Mouse (Mus musculus): ENCODE data around the gene Ppp1r12a. TPM values are rescaled to one million over a fixed set of nuclear protein-coding genes. Genes with fewer than 3 reads are reported as not detected.

The Ppp1r12a gene
- total RNA-seq, 1 experiment: 106 TPM

DNA sequence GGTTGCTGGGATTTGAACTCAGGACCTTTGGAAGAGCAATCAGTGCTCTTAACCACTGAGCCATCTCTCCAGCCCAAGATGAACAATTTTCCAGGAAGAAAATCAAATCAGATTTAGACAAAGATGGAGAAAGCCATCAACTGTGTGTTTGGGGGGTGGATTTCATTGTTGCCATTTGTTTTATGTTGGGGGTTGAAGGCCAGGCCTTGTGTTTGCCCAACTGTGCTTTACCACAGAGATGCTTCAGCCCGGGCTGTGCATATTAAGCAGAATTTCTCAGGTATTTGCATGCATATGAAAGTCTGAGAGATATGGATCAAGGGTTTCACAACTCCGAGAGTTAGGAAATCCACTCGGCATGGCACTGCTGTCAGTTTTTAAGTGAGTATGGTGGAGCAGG lies 149.4 kb downstream of the Ppp1r12a start:
- H3K27ac ChIP-seq (ENCODE audit: insufficient read depth, low read depth, low read length, poor library complexity, severe bottlenecking): no peak overlapping the region
- TF ChIP-seq ZC3H11A (IDR thresholded peaks at IDR 0.05; ENCODE audit: borderline replicate concordance, low read depth, low read length) (no peak), ZNF384 (IDR thresholded peaks at IDR 0.05; ENCODE audit: low read depth, low read length) (no peak), MAFK (IDR thresholded peaks at IDR 0.05; ENCODE audit: insufficient read depth, low read depth, low read length) (no peak), CHD2 (IDR thresholded peaks at IDR 0.05; ENCODE audit: low read depth, low read length) (no peak), HCFC1 (IDR thresholded peaks at IDR 0.05; ENCODE audit: borderline replicate concordance, insufficient read depth, low read length) (no peak)
- no peak overlapping the region for H3K4me3 ChIP-seq (ENCODE audit: insufficient read depth in 1 of 2, low read depth in 1 of 2, low read length in 2 of 2, poor library complexity in 1 of 2, severe bottlenecking in 1 of 2)
- H3K36me3 ChIP-seq (ENCODE audit: control insufficient read depth, insufficient read depth, low read length, poor library complexity, severe bottlenecking): no peaks in the 10 kb centered on the region
- DNase-seq (ENCODE audit: low read depth, low spot score): no peak
- in situ Hi-C loops (cut with MboI; ENCODE audit: low sequenced_read_pairs in 2 of 2, unreplicated experiment in 2 of 2): no loop called here
- H3K9me3 ChIP-seq (ENCODE audit: control insufficient read depth, insufficient read depth, low read depth, low read length): no peaks in the 10 kb centered on the region
- no peak overlapping the region for H3K9ac ChIP-seq (ENCODE audit: insufficient read depth, low read depth, low read length, poor library complexity, severe bottlenecking)
- peaks cover 0 to 2% of the 10 kb centered on the region in 2 experiments; a peak in 1 of 4 replicates for H3K4me1 ChIP-seq (ENCODE audit: control insufficient read depth in 2 of 2, insufficient read depth in 2 of 2, low read length in 2 of 2, poor library complexity in 1 of 2)

DNA sequence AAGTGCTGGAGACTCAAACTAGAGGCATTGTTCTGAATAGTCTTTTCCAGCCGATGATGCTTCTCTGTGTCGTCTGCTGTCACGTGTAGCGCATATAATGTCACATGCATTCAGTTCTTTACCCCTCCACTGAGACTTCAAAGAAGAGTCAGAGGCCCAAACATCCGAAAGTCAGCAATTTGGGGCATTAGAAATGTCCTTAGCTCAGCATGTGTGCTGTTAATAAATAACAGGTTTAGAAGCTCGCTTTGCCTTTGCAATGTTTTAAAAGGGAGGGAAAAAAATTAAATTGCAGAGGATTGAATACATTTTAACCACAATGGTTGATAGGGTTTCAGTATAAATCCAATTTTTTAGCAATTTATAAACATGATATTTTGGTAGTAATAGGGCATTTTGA lies 151.9 kb downstream of the Ppp1r12a start:
- no peak overlapping the region for H3K4me3 ChIP-seq (ENCODE audit: insufficient read depth in 1 of 2, low read depth in 1 of 2, low read length in 2 of 2, poor library complexity in 1 of 2, severe bottlenecking in 1 of 2)

DNA sequence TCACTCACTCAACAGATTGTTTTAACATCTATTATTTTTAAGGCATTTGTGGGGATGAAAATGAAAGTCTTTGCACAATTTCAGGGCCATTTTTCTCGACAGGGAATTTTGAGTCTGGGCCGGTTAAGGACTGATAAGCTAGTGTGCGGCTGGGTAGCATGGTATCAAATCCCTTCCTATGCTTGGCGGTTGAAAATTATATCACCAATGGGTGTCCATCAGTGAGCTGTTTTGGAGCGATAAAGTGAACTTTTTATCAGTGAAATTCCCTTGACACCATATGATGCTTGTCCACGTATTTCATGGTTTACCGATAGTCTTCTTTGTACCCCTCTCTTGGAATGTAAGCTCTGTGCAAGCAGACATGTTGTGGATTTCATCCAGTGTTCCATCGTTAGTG lies 152.4 kb downstream of the Ppp1r12a start:
- Histone ChIP-seq H3K36me3 (ENCODE audit: control insufficient read depth, insufficient read depth, low read length, poor library complexity, severe bottlenecking) (no peaks in the 10 kb centered on the region), H3K4me3 (ENCODE audit: insufficient read depth in 1 of 2, low read depth in 1 of 2, low read length in 2 of 2, poor library complexity in 1 of 2, severe bottlenecking in 1 of 2) (no peak overlapping the region), H3K27ac (ENCODE audit: insufficient read depth, low read depth, low read length, poor library complexity, severe bottlenecking) (no peak overlapping the region), H3K4me1 (ENCODE audit: control insufficient read depth in 2 of 2, insufficient read depth in 2 of 2, low read length in 2 of 2, poor library complexity in 1 of 2) (no peaks in the 10 kb centered on the region), H3K9me3 (ENCODE audit: control insufficient read depth, insufficient read depth, low read depth, low read length) (no peaks in the 10 kb centered on the region), H3K9ac (ENCODE audit: insufficient read depth, low read depth, low read length, poor library complexity, severe bottlenecking) (no peak overlapping the region)
- TF ChIP-seq ZNF384 (IDR thresholded peaks at IDR 0.05; ENCODE audit: low read depth, low read length) (no peak), ZC3H11A (IDR thresholded peaks at IDR 0.05; ENCODE audit: borderline replicate concordance, low read depth, low read length) (no peak), CHD2 (IDR thresholded peaks at IDR 0.05; ENCODE audit: low read depth, low read length) (no peak), HCFC1 (IDR thresholded peaks at IDR 0.05; ENCODE audit: borderline replicate concordance, insufficient read depth, low read length) (no peak), MAFK (IDR thresholded peaks at IDR 0.05; ENCODE audit: insufficient read depth, low read depth, low read length) (no peak)
- in situ Hi-C loops (cut with MboI; ENCODE audit: low sequenced_read_pairs in 2 of 2, unreplicated experiment in 2 of 2): no loop called here
- no peak for DNase-seq (ENCODE audit: low read depth, low spot score)

More for the DNA sequence above, 151.9 kb downstream of the Ppp1r12a start:
- TF ChIP-seq CHD2 (IDR thresholded peaks at IDR 0.05; ENCODE audit: low read depth, low read length) (no peak), ZNF384 (IDR thresholded peaks at IDR 0.05; ENCODE audit: low read depth, low read length) (no peak), HCFC1 (IDR thresholded peaks at IDR 0.05; ENCODE audit: borderline replicate concordance, insufficient read depth, low read length) (no peak)
- Histone ChIP-seq H3K27ac (ENCODE audit: insufficient read depth, low read depth, low read length, poor library complexity, severe bottlenecking) (no peak overlapping the region), H3K9ac (ENCODE audit: insufficient read depth, low read depth, low read length, poor library complexity, severe bottlenecking) (no peak overlapping the region), H3K4me1 (ENCODE audit: control insufficient read depth in 2 of 2, insufficient read depth in 2 of 2, low read length in 2 of 2, poor library complexity in 1 of 2) (no peaks in the 10 kb centered on the region), H3K9me3 (ENCODE audit: control insufficient read depth, insufficient read depth, low read depth, low read length) (no peaks in the 10 kb centered on the region), H3K36me3 (ENCODE audit: control insufficient read depth, insufficient read depth, low read length, poor library complexity, severe bottlenecking) (no peaks in the 10 kb centered on the region)
- DNase-seq (ENCODE audit: low read depth, low spot score): no peak
- in situ Hi-C loops (cut with MboI; ENCODE audit: low sequenced_read_pairs in 2 of 2, unreplicated experiment in 2 of 2): no loop called here

DNA sequence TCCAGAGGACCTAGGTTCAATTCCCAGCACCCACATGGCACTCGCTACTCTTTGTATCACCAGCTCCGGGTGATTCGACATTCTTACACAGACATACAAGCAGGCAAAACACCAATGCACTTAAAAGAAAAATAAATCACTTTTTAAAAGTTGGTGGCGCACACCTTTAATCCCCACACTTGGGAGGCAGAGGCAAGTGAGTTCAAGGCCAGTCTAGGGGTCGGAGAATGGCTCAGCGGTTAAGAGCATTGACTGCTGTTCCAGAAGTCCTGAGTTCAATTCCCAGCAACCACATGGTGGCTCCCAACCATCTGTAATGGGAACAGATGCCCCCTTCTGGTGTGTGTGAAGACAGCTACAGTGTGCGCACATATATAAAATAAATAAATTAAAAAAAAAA lies 153.2 kb downstream of the Ppp1r12a start:
- no peak overlapping the region for H3K27ac ChIP-seq (ENCODE audit: insufficient read depth, low read depth, low read length, poor library complexity, severe bottlenecking)
- TF ChIP-seq HCFC1 (IDR thresholded peaks at IDR 0.05; ENCODE audit: borderline replicate concordance, insufficient read depth, low read length): no peak
- no peak for TF ChIP-seq ZC3H11A (IDR thresholded peaks at IDR 0.05; ENCODE audit: borderline replicate concordance, low read depth, low read length)
- TF ChIP-seq ZNF384 (IDR thresholded peaks at IDR 0.05; ENCODE audit: low read depth, low read length): no peak
- TF ChIP-seq CHD2 (IDR thresholded peaks at IDR 0.05; ENCODE audit: low read depth, low read length): no peak
- TF ChIP-seq MAFK (IDR thresholded peaks at IDR 0.05; ENCODE audit: insufficient read depth, low read depth, low read length): no peak
- no peaks in the 10 kb centered on the region for H3K4me1 ChIP-seq (ENCODE audit: control insufficient read depth in 2 of 2, insufficient read depth in 2 of 2, low read length in 2 of 2, poor library complexity in 1 of 2)
- no peaks in the 10 kb centered on the region for H3K36me3 ChIP-seq (ENCODE audit: control insufficient read depth, insufficient read depth, low read length, poor library complexity, severe bottlenecking)
- H3K4me3 ChIP-seq (ENCODE audit: insufficient read depth in 1 of 2, low read depth in 1 of 2, low read length in 2 of 2, poor library complexity in 1 of 2, severe bottlenecking in 1 of 2): no peak overlapping the region
- DNase-seq (ENCODE audit: low read depth, low spot score): no peak
- H3K9me3 ChIP-seq (ENCODE audit: control insufficient read depth, insufficient read depth, low read depth, low read length): no peaks in the 10 kb centered on the region
- in situ Hi-C loops (cut with MboI; ENCODE audit: low sequenced_read_pairs in 2 of 2, unreplicated experiment in 2 of 2): no loop called here
- no peak overlapping the region for H3K9ac ChIP-seq (ENCODE audit: insufficient read depth, low read depth, low read length, poor library complexity, severe bottlenecking)

DNA sequence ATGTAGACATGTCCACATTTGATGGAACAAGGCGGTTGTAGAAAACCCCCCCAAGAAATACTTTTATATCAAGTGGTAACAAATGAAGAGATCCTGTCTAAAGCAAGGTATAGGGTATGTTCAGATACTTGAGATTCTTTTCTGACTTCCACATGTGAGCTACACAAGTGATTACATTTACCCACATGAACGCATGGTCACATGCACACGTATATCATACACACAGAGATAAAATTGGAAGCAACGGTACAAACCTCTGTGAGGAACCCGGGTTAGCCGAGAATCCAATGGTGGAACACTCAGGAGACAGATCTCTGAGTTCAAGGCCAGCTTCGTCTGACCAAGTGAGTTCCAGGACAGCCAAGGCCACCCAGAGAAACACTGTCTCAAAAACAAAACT lies 166.4 kb downstream of the Ppp1r12a start:
- in situ Hi-C loops (cut with MboI; ENCODE audit: low sequenced_read_pairs in 2 of 2, unreplicated experiment in 2 of 2): no loop called here
- no peak overlapping the region for H3K9ac ChIP-seq (ENCODE audit: insufficient read depth, low read depth, low read length, poor library complexity, severe bottlenecking)
- H3K27ac ChIP-seq (ENCODE audit: insufficient read depth, low read depth, low read length, poor library complexity, severe bottlenecking): no peak overlapping the region
- no peaks in the 10 kb centered on the region for H3K9me3 ChIP-seq (ENCODE audit: control insufficient read depth, insufficient read depth, low read depth, low read length)
- peaks cover 2 to 7% of the 10 kb centered on the region in 2 experiments; a peak in 1 of 4 replicates for H3K4me1 ChIP-seq (ENCODE audit: control insufficient read depth in 2 of 2, insufficient read depth in 2 of 2, low read length in 2 of 2, poor library complexity in 1 of 2)
- no peaks in the 10 kb centered on the region; the same call in 1 of the 2 replicates for H3K36me3 ChIP-seq (ENCODE audit: control insufficient read depth, insufficient read depth, low read length, poor library complexity, severe bottlenecking)
- DNase-seq (ENCODE audit: low read depth, low spot score): no peak
- no peak for TF ChIP-seq CHD2 (IDR thresholded peaks at IDR 0.05; ENCODE audit: low read depth, low read length)
- no peak for TF ChIP-seq HCFC1 (IDR thresholded peaks at IDR 0.05; ENCODE audit: borderline replicate concordance, insufficient read depth, low read length)
- no peak for TF ChIP-seq MAFK (IDR thresholded peaks at IDR 0.05; ENCODE audit: insufficient read depth, low read depth, low read length)
- no peak for TF ChIP-seq ZC3H11A (IDR thresholded peaks at IDR 0.05; ENCODE audit: borderline replicate concordance, low read depth, low read length)
- no peak for TF ChIP-seq ZNF384 (IDR thresholded peaks at IDR 0.05; ENCODE audit: low read depth, low read length)
- H3K4me3 ChIP-seq (ENCODE audit: insufficient read depth in 1 of 2, low read depth in 1 of 2, low read length in 2 of 2, poor library complexity in 1 of 2, severe bottlenecking in 1 of 2): no peak overlapping the region
